Mouse (Mus musculus) embryo, embryonic 10 days (tissue): Measurements from ENCODE around the gene Vezt.

Experiments
- DNase-seq: peaks from one replicate; pipeline ENCODE4 v3.0.0-alpha.2; 2015; ENCODE audit warnings: low spot score

The Vezt gene

DNA sequence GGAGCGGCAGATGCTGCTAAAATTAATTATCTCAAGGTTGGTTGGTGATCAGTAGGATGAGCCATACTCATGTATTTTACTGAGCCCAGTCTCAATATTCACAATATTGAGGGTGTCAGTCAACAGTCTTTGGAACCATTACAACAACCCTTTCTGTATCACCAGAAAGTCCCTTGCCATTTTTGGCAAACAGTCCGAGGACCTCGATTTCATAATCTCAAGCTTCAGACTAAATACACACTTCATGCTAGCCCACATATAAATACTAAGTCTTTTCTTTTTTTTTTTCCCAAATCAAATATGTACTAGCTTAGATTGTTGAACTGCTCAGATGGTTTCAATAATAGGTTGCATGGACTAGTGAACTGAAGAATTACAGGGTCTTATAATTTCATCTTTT is 84.6 kb downstream of the Vezt start:
- DNase-seq: no peak

DNA sequence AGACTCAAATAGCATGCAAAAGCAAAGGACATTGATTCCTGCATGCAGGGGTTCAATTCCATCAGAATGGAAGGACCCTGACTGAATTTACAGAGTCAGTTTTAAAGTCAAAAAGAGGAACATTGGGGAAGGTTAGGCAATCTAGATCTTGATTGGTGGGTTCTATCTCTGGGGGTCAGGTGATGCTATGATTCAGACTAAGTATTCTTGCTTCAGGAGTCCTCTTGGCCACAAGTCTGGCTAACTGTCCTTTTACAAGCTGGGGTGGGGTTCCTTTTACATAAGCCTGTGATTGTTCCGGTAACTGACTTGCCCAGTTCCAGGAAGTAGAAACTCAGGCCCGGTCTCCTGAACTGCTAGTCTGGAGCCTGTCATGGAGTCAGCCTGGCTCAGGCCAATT is 85.7 kb downstream of the Vezt start:
- DNase-seq: no peak

DNA sequence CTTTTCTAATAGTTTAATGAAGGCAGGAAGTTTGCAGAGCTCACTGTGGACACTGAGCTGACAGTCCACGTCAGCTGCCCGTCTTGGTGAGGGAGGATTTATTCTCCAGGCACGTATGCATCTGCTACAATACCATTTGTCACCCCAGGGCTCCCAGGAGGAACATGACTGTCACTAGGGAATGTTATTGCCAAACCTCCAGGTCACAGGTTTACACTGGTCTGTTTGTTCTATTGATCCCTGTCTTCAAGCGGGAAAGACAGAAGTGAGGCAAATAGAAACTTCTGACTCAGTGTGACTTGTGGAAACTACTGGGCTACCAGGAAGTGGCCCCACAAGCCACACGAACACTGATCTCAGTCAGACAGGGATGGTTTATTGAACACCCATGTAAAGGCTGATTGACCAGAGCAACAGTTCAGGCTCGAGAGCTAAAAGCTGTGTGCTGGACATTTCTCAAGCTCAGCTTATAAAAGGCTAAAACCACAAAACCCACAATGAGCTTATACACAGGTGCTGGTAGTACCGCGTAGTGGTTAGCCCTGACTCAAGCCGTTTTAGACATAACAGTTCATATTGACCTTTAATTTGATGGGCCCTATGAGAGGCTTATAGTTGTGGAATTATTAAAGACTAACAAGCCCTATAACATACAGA is 89.6 kb downstream of the Vezt start:
- DNase-seq: peak; percentile 14

DNA sequence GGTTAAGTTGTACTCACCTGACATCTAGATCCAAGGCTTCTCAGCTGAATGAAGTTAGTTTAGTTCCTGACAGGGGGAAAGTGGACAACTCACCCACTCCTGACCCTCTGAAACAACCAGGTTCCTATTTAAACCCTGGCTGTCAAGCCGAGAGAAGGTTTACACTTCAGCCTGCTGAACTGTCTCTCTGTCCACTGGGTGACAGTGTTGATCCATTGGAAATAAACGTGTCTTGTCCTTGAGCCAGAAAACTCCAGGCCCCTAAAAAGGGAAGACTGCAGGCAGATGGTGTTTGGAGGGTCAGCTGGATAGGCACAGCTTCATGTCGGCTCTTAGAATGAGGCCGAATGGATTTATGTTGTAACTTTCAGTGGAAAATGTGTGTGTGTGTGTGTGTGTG is 90.3 kb downstream of the Vezt start:
- peak; percentile 71 for DNase-seq

DNA sequence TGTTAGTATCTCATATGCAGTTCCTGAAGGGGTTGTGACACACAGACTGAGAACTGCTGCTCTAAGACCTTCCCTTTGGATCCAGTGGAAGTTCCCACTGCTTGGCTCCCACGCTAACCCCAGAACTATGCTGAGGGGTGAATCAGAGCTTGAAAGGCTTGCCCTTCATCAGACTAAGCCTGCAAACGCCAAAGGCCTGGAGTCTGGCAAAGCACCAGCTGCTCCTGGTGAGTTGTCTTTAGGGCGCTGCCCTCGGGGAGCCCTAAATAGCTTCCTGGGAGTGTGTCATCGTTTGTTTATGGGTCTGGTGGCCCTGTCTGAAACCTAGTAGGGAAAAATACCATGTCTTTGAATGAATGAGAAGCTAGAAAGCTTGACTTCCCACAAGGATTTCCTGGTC is 91.4 kb downstream of the Vezt start:
- DNase-seq: no peak

DNA sequence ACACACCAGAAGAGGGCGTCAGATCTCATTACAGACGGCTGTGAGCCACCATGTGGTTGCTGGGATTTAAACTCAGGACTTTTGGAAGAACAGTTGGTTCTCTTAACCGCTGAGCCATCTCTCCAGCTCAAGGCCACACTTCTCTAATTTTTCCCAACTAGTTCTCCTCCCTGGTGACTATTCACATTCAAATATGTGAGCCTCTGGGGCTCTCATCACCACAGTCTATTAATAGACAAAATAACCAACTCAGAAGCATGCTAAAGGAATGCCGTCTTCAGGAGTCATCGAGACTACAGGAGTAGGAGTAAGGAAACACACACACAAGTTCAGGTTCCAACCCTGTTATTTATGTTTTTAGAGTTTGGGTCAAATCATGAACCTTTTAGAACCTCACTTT is 95.3 kb downstream of the Vezt start:
- no peak for DNase-seq

DNA sequence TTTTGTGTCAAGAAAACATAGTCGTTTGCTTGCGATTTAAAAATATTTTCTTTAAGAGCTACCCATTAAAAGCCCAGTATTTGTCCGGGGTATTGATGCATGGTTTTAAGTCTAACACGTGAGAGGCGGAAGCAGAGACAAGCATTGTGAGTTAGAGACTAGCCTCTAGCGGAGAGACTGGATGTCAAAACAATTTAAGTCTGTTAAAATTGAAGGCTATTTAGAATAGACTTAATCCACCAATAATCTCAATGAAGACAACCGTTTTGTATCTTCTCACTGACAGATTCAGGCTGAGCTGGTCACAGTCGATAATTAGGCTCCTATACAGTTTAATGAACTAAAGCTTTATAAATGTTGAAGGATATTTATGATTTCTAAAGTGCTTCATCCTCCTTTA is 95.9 kb downstream of the Vezt start:
- no peak for DNase-seq

DNA sequence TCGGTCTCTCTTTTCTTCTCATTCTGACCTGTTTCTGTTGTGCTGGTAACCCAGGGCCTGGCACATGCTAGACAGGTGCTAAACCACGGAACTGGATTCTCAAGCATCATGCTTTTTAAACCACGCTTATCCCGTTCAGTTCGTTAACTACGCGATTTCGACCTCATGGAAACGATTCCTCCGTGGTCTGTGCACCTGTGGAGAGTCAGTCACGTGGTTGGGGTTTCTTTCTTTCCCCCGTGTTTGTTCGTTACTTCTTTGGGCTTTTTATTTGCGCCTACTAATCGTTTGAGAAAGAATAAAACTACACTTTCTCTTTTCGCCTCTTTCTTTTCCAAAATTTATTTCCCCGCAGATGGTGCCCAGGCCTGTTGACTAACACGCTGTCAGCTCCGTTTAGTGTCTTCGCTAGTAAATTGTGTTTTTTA is 96.8 kb downstream of the Vezt start:
- DNase-seq: no peak

DNA sequence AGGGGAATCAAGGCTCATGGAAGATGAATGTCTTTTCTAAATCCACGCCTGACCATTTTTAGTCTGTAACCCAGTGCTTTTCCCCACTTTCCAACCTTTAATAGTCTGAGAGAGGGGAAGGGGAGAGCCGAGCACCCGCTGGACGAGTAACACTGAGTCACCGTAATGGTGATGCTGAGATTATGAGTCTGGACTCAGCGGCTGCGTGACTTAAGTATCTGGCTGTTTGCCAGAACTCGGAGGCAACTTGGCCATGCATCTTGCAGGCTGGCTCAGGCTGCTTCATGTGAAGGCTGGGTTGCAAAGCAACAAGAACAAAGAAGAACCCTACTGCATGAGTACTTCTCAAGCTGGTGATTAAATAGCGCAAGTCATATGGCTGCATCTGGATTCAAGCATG is 101.6 kb downstream of the Vezt start:
- DNase-seq: no peak

DNA sequence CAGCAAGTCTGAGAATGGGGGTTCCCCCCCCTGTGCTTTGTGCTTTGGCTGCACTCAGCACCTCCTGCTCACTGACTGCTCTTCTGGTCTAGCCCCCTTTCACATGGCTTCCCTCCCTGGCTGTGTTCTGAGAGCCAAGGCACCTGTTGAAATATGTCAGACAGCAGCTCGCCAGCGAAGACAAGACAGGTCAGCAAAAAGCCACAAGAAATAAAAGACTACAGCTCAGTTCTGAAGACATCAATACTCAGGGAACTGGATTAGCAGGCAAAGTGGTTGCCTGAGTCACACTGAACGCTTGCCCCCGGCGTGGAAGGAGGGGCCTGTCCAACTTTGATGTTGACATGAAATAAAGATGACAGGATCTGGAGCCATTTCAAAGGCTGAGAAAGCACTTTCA is 102.8 kb downstream of the Vezt start:
- no peak for DNase-seq

DNA sequence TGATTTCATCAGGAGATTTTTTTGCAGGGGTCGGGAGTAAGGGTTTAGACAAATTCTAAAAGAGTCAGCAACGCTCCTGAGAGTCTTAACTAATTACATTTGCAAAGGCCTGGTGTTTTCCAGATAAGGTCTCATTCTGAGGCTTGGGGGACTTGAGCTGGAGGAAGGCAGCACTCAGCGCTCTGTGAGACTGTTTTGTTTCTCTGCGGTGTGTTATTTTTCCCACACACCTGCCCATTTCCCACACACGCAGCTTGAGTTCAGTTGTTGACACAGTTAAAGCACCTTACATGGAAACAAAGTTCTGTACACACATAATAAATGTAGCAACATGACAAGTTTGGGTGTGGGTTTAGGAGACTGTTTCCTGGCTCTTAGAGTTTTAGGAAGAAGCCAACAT is 103.6 kb downstream of the Vezt start:
- no peak for DNase-seq

DNA sequence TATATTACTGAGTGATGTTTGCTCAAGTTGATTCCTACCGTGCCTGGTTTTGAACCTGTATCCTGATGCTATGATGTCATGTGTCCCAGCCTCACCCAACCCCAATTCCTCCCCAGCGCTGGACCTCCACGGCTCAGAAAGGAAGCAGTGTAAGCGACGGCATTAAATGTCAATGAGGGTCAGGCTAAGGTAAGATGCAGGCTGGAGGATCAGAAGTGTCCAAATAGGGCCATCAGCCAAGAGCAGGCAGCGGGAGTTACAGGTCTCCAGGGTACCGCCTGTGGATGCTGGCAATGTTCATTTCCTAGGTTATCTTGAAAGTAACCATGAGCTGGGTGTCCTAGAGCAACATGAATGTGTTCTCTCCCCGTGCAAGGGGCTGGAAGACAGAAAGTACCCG is 104.2 kb downstream of the Vezt start:
- DNase-seq: no peak

DNA sequence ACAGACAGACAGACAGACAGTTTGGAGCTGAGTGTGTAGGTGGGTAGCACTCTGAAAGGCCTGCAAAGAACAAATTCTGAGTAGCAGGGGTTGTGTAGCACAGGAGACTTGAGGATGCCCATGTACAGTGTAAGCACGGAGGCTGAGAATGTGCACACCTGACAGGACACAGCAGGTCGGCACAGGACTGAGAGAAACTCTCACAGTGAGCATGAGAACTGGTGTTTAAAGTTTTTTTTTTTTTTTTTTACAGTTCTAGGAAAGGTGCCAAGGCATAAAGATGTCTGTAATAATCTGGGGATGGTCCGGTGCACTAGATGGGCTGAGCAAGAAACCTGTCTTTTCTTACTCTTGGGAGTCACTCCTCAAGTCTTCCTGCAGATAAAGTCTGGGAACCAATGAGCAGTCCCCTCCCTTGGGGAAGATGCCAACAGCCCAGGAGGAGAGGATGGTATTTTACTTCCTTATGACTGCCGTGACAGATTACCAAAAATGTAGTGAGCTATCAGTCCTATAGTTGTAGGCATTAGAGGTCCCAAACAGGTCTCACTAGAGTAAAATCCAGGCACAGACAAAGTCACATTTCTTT is 105.3 kb downstream of the Vezt start:
- DNase-seq: no peak

DNA sequence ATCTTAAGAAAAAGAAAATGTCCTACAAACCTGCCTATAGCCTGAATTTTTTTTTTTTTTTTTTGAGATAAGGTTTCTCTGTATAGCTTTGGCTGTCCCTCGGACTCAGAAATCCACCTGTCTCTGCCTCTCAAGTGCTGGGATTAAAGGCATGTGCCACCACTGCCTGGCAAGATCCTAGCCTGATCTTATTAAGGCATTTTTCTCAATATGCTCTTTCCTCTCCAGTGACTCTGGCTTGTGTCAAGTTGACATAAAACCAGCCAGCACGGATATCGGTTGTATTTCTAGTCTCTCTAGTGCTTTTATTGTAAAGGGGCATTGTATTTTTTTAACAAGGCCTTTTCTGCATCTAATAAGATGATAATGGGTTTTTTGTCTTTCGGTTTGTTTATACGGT is 111.0 kb downstream of the Vezt start:
- DNase-seq: no peak

DNA sequence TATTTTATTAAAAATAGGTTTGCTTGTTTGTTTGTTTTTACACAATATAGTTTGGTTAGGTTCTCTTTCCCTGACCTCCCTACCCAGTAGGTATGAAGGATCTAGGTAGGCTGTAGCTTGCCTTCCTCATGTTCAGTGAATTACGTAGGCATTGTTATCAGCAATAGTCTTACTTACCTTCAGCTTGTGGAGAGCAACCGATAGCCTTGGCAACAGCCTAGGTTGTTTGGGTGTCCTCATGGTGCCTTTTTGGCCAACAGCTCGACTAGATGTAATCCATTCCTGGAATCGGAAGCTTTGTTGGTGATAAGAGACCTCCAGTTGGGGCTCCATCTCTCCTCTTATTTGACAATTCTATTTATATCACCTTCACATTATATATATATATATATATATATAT is 114.5 kb downstream of the Vezt start:
- no peak for DNase-seq

DNA sequence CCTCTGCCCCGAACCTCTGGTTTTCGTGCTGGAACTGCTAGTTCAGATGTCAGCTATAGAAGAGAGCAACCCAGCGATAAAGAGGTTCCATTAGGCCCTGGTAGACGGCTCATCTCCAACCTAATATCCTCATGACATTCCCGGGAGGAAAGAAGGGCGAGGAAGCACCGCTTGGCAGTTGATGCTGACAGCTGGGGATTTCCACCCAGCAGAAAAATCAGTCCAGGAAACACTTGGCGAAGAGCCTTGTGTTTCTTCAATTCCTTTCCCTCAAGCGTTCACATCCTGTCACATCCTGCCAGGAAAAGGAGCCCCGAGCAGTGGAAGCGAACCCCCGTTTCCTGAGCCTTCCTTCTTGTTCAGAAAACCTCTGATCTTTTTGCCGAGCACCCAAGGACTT is 116.4 kb downstream of the Vezt start:
- DNase-seq: no peak

DNA sequence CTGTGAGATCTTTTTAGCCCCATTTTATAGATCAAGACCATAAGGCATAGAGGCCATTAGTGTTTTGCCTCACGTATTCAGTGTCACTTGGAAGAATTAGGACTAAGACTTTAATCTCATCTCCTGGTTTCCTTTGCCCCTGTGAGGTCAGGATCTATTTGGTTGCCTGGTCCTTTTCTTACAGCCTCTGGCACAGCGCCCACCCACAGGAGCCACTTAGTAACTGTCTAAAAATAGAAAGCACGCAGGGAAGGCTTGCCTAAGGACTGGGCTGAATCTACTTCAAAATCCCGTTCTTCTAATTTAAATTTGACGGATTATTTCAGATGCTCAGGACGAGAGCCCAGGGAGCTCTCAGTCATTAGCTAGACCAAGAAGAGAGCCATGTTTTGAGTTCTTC is 116.9 kb downstream of the Vezt start:
- no peak for DNase-seq

DNA sequence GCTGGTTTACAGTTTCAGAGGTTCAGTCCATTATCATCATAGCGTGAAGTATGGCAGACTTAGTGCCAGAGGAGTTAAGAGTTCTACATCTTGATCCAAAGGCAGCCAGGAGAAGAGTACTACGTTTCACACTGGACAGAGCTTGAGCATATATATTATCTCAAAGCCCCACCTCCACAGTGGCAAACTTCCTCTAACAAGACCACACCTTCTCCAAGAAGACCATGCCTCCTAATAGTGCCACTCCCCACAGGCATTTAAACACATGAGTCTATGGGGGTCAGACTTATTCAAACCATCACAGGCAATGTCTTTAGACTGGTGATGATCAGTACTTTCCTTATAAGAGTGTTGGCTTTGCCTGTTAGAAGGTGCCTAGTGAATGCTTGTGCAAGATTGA is 117.5 kb downstream of the Vezt start:
- DNase-seq: no peak

DNA sequence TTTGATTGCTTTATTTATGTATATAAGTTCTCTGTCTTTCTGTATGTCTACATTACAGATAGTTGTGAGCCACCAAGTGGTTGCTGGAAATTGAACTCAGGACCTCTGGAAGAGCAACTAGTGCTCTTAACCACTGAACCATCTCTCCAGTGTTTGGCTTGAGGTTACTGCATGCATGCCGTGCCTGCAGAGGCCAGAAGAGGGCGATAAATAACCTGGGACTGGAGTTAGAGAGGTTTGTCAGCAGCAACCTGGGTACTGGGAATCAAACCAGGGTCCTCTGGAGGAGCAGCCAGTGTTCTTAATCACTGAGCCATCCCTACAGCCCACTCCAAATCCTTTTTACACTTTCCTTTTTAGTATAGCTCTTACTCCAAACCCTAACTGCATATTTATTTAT is 118.8 kb downstream of the Vezt start:
- no peak for DNase-seq

DNA sequence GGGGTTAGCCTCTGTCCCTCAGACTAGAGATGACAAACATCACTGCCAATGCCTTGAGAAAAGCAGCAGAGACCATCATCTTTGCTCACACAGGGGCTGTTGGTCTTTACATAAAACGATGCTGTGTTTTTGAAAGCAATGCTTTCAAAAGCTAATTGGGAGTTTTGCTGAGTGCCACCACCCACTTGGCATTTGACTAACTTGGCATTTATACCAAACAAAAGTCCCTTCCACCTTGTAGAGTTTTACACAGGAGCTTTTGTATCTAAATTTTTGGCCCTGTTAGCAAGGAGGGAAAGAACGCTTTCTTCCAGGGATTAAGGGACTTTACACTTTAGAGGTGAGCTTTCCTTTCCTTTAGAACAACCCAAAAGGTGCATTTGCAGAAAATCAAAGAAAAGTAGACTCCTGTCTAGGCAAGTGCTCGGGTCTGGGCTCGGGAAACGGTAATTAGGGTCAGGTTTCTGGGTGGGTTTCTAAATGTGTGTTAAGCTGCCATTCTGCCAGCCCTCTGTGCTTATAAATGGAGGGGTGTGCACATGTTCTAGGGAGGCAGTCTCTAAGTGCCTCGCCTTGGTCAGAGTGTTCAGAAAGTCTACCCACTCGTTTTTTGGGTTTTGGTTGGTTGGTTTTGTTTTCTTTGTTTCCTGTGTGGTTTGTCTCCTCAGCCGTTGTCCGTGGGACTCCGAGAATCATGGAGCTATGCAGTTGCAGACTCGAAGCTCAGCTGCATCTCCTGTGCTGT is 119.9 kb downstream of the Vezt start:
- no peak for DNase-seq

DNA sequence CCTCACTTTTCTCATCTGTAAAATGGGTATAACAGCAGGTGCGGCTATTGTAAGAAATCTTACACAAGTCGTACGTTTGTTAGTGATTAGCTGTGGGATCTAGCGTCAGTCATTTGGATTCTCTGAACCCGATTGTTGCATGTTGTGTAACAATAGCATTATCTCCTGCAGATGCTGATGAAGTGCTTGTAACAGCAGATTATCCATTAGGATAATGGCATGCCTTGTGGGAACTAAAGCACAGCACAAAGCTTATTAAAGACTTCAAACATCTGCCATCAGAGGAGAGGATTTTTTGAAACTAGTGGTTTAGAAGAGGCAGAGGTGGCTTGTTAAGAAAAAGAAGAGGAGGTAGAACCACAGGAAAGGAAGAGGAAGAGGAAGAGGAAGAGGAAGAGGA is 122.1 kb downstream of the Vezt start:
- no peak for DNase-seq

DNA sequence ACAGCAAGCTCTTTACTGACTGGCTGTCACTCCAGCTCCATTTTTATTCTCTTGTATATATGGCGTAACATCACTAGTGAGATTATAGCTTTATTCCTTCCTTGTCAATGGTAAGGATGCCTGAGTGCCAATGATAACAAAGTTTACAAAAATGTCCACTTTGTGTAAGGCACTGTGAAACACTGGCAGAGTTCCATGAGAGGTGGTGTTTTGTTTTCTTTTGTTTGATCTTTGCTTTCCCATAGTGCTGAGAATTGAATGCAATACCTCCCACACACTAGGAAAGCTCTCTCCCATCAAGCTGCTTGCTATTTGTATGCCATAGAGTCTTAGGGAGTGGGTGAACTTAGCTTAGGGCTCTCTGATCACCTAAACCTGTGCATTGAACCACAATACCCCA is 122.7 kb downstream of the Vezt start:
- no peak for DNase-seq

DNA sequence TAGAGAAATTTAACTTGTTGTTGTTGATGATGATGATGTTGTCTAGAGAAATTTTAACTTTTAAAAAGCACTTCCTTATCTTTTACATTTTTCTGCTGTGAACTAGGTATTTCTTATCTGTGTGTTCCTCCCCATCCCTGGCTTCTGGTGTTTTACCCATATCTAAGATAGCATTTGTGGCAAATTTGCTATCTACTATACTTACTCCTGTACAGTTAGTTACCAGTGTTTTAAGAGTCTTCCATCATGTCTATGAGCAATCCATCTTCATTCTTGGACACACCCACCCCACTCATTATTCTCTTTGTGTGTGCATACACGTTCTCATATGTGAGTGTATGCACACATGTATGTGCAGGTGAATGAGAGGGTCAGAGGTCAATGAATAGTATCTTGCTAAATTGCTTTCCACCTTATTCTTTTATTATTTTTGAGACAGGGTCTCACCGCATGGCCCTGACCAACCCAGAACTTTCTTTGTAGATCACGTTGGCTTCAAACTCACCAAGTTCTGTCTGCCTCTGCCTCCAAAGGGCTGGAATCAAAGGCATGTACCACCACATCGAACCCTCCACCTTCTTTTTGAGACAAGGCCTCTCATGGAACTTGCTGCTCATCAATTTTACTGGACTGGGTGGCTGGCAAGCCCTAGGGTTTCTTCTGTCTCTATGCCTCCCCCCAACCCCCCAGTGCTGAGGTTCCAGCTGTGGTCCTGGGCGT is 123.3 kb downstream of the Vezt start:
- no peak for DNase-seq
